ENCODE assay signal across 10 mouse cellular contexts in genomic region chr17:88752827-88753471, GRCm38 (mm10). TPM values are rescaled to one million over a fixed set of nuclear protein-coding genes. Genes with fewer than 3 reads are reported as not detected.
DNase-seq lines count a peak whose midpoint lies in the region; ATAC-seq and TF ChIP-seq lines count a peak whose summit lies in the region.
"Had no signal": no experiment of that assay in that cellular context is flagged by ENCODE, and none has a peak within 500 bp of the region (broad histone marks: within the 10 kb centered on the region; RNA-seq: fewer than 3 reads in every experiment).

No protein-coding gene starts in this region.

- peak; percentile 26 for TF ChIP-seq CTCF in C2C12 (IDR thresholded peaks at IDR 0.05; ENCODE audit: control insufficient read depth, insufficient read depth, insufficient read length)

- no peak overlapping the region for H3K4me3 ChIP-seq in C2C12 (ENCODE audit: insufficient read depth, poor library complexity, severe bottlenecking)
- H3K4me3 ChIP-seq in hindbrain, embryonic 10.5 days: no peak overlapping the region
- H3K4me3 ChIP-seq in stomach, embryonic 14.5 days (ENCODE audit: low read depth, low read length): no peak overlapping the region

- no peaks in the 10 kb centered on the region for H3K9me3 ChIP-seq in hindbrain, embryonic 10.5 days
- no peaks in the 10 kb centered on the region for H3K9me3 ChIP-seq in stomach, embryonic 14.5 days (ENCODE audit: control insufficient read depth, low read depth, low read length)

- H3K4me2 ChIP-seq in stomach, embryonic 14.5 days (replicated peaks; ENCODE audit: low read depth, low read length): peak overlapping the region; percentile 25

- peaks cover 58% of the 10 kb centered on the region for H3K4me1 ChIP-seq in hindbrain, embryonic 10.5 days (replicated peaks)
- 0 out of 2 replicates have a peak, but pooled peaks cover 5% of the 10 kb centered on the region for H3K4me1 ChIP-seq in stomach, embryonic 14.5 days (ENCODE audit: control insufficient read depth, insufficient read depth, low read length)

- no peaks in the 10 kb centered on the region for H3K79me3 ChIP-seq in C2C12 (ENCODE audit: low read depth)

- no peaks in the 10 kb centered on the region for H3K79me2 ChIP-seq in C2C12 (ENCODE audit: control insufficient read depth, insufficient read depth)

- no peak for ATAC-seq in cerebellum, adult (ENCODE audit: insufficient number of reproducible peaks, low FRiP score, low TSS enrichment)
- ATAC-seq in megakaryocyte-erythroid progenitor cell, adult 5-6 weeks (replicated peaks; ENCODE audit: low FRiP score, low TSS enrichment, poor library complexity, severe bottlenecking): peak; percentile 95
- ATAC-seq in stomach, embryonic 14.5 days (ENCODE audit: insufficient number of reproducible peaks, insufficient read depth, low FRiP score, low read depth): 0 out of 2 replicates have a peak, but pooled peaks have one; percentile 34

- 12% methylated on average over 17 of the region's 17 CpGs for WGBS in hindbrain, embryonic 10.5 days
- WGBS in stomach, embryonic 14.5 days: 5% methylated on average over 17 of the region's 17 CpGs

- peak overlapping the region; percentile 69 for H3K27ac ChIP-seq in hindbrain, embryonic 10.5 days
- no peak overlapping the region for H3K27ac ChIP-seq in stomach, embryonic 14.5 days (ENCODE audit: low read length)

- H3K27me3 ChIP-seq in C2C12 (ENCODE audit: control insufficient read depth, insufficient read depth, insufficient read length): no peaks in the 10 kb centered on the region
- peaks cover 32% of the 10 kb centered on the region for H3K27me3 ChIP-seq in hindbrain, embryonic 10.5 days (ENCODE audit: insufficient read depth, poor library complexity, severe bottlenecking)
- no peaks in the 10 kb centered on the region for H3K27me3 ChIP-seq in stomach, embryonic 14.5 days (ENCODE audit: control insufficient read depth, insufficient read depth, low read length)

- H3K36me3 ChIP-seq in C2C12 (ENCODE audit: control insufficient read depth, insufficient read depth): no peaks in the 10 kb centered on the region
- no peaks in the 10 kb centered on the region for H3K36me3 ChIP-seq in hindbrain, embryonic 10.5 days
- H3K36me3 ChIP-seq in stomach, embryonic 14.5 days (ENCODE audit: control insufficient read depth, insufficient read depth, low read length): no peaks in the 10 kb centered on the region
- H3K36me3 ChIP-seq: G1E had no signal

- no peak overlapping the region; the same call in 1 of the 2 replicates for H3K9ac ChIP-seq in stomach, embryonic 14.5 days (replicated peaks; ENCODE audit: low read depth, low read length)

- H3ac ChIP-seq in C2C12 (ENCODE audit: control insufficient read depth, insufficient read length, low read depth): no peak overlapping the region

- DNase-seq in cerebellum, postnatal 10 days: peak; percentile 63 to 67
- DNase-seq in embryo, embryonic 10 days (ENCODE audit: low spot score): peak; percentile 66
- DNase-seq in hindbrain, embryonic 10.5 days (ENCODE audit: low spot score): peak; percentile 55
- peak; percentile 48 to 67 for DNase-seq in layer of hippocampus, postnatal 10 days (ENCODE audit: low spot score in 2 of 2)

TF ChIP-seq in C2C12, 6 proteins besides CTCF, POLR2A, EP300 and RAD21:
- TF ChIP-seq MYOG (IDR thresholded peaks at IDR 0.05; ENCODE audit: control insufficient read depth, extremely low read depth, insufficient read length): no peak
- no peak for TF ChIP-seq FOSL1 (IDR thresholded peaks at IDR 0.05; ENCODE audit: insufficient read depth, low read length, poor library complexity, severe bottlenecking)
- TF ChIP-seq MYOD1 (IDR thresholded peaks at IDR 0.05; ENCODE audit: control insufficient read depth, insufficient read length, low read depth): no peak
- no peak for TF ChIP-seq CEBPB (IDR thresholded peaks at IDR 0.05; ENCODE audit: low read depth)
- no peak for TF ChIP-seq USF1 (IDR thresholded peaks at IDR 0.05; ENCODE audit: low read depth)
- no peak for TF ChIP-seq MAX (IDR thresholded peaks at IDR 0.05)

RNA-seq across cellular contexts. Expression of gene Lhcgr, which starts 38.8 kb away (rescaled TPM):
- polyA plus RNA-seq in C2C12 (2012; fragmentation: generic; extraction: Trizol): not detected
- polyA plus RNA-seq in hindbrain, embryonic 10.5 days (2016; fragmentation: Nextera tagmentation; extraction: Ambion mirVana): 0.26 and 0.55 TPM in 2 replicates
- total RNA-seq in layer of hippocampus, postnatal 10 days (2021): under 1 TPM; 0.45 to 0.46 TPM
- total RNA-seq in megakaryocyte-erythroid progenitor cell, adult 5-6 weeks (2014; fragmentation: Nextera tagmentation): not detected in 2 replicates
- total RNA-seq in megakaryocyte-erythroid progenitor cell, adult 5-6 weeks (2017): 0.23 TPM in 1 of 2 replicates, not detected in the other
- not detected in 2 replicates for polyA plus RNA-seq in stomach, embryonic 14.5 days (2014; fragmentation: Nextera tagmentation; extraction: Ambion mirVana)
- polyA plus RNA-seq: G1E; liver, embryonic 16.5 days had no signal
